Mouse (Mus musculus) induced T-regulatory cell, adult 2 months (primary cell): ENCODE data around the gene Pmf1.

Experiments
- DNase-seq: peaks from one replicate; pipeline ENCODE4 v3.0.0-alpha.2; 2012; ENCODE audit warnings: low read depth

Gene Pmf1

GRCm38 (mm10) chr3:88354396-88355165 is 55.5 kb downstream of the Pmf1 start:
- no peak for DNase-seq

- no peak for DNase-seq
Measured at GRCm38 (mm10) chr3:88352907-88353306, 57.2 kb downstream of the Pmf1 start.

- no peak for DNase-seq
Measured at GRCm38 (mm10) chr3:88350732-88351131, 59.4 kb downstream of the Pmf1 start.
